Mouse (Mus musculus) heart, adult 18-20 months (tissue): Measurements from ENCODE around the gene P2ry10b. TPM values are rescaled to one million over a fixed set of nuclear protein-coding genes. Genes with fewer than 3 reads are reported as not detected.
A peak's percentile ranks its signal among the peaks of the same experiment; 100 is the strongest.

Experiments
- DNase-seq, 2 experiments: peaks; one replicate each; pipeline ENCODE4 v3.0.0; 2021 to 2022; ENCODE audit warnings: mixed read lengths in 1 of 2
- long read RNA-seq, 2 experiments: library from polyadenylated mRNA; stranded (forward); transcript quantifications; one replicate each; pipeline ENCODE4 v2.0.0; 2021
- total RNA-seq, 2 experiments: library from RNA; stranded (reverse); gene quantifications; 2 replicates each; pipeline ENCODE4 v1.2.3; 2021

Gene P2ry10b
- 1 to 10 TPM in 1 of 2 experiments, under 1 TPM in 1; 0.27 to 1.4 TPM for total RNA-seq
- long read RNA-seq, experiment 1: 0 reads
- long read RNA-seq, experiment 2, partial matches to known transcripts: 0 of 1 reads
- long read RNA-seq, experiment 2, other reads (novel, unspliced or antisense): 0 of 1 reads

- no peak for DNase-seq
These were observed at the start of gene P2ry10b for GRCm38 (mm10) chrX:107148681-107149080. TSS of gene P2ry10b (plus strand) at chrX:107148927.

GRCm38 (mm10) chrX:107116333-107116732, 32.4 kb upstream of the P2ry10b start:
- no peak for DNase-seq

DNA sequence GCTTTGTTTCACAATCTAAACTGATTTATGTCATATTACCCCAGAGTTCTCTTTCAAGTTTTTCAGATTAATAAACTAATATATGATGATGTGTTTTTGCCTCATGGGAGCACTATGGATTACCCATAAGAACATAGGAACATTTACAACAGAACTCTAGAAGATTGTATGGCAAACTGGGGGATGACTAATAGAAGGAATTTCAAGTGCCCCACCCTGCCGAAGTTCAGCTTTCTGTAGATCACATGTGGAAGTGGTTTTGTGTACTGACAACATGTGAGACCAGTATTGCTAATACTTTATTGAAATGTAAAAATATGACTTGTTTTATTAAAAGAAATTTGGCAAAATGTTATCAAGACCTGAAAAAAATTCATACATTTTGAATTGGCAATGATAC, 31.7 kb upstream of the P2ry10b start:
- DNase-seq: no peak

DNA sequence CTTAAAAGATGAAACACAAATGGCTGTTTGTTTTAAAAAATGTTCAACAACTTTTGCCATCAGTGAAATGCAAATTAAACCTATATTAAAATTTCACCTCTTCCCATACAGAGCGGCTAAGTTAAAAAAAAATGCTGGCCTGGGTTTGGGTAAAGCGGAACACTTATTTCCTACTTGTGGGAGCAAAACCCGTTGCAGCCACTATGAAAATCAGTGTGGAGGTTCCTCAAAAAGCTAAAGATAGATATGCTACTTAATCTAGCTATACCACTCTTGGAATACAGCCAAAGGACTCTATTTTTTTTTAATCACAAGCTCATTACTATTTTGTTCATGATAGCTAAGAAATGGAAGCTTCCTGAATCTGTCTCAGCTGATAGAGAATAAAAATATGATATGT, 5.5 kb upstream of the P2ry10b start:
- DNase-seq: no peak

DNA sequence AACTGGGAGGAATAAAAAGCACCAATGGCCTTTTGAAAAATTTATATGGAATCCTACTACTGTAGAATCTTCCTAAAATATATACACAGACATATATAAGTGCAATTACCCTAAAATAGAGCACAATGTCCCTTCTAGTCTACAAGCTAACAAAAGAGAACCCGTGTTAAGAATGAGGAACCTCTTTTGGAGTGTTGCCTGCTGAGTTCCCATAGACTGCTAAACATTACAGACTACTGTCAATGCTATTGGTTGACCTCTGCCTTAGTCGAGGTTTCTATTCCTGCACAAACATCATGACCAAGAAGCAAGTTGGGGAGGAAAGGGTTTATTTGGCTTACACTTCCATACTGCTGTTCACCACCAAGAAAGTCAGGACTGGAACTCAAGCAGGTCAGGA, 4.8 kb upstream of the P2ry10b start:
- no peak for DNase-seq

DNA sequence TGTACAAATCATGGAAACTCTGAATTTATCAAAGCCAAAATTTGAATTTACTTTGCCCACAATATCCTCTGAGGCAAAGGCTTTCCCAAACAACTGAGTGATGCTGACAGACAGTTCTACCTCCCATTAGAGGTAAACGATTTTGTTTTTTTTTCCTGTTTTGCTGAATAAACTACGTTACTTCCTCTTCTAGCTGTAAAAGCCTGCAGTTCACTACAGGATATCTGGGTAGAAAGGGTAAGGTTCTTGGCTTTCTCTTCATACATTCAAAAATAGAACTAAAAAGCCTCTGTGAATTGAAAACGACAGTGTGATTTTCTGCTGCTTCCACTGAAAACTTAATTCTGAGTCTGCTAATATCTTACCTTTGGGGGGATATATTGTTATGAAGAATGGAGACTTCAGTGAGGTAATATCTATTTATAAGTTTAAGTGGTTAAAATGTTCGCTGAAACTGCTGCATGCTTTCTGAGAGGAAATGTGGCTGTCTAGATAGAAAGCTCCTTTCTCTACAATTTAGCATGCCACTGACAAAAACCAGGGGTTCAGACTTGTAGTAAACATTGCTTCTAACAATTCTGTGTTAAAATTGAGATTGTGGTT, 765 bp downstream of the P2ry10b start:
- DNase-seq: no peak

- no peak for DNase-seq
These were observed 1.3 kb downstream of the P2ry10b start for GRCm38 (mm10) chrX:107150027-107150426.

DNA sequence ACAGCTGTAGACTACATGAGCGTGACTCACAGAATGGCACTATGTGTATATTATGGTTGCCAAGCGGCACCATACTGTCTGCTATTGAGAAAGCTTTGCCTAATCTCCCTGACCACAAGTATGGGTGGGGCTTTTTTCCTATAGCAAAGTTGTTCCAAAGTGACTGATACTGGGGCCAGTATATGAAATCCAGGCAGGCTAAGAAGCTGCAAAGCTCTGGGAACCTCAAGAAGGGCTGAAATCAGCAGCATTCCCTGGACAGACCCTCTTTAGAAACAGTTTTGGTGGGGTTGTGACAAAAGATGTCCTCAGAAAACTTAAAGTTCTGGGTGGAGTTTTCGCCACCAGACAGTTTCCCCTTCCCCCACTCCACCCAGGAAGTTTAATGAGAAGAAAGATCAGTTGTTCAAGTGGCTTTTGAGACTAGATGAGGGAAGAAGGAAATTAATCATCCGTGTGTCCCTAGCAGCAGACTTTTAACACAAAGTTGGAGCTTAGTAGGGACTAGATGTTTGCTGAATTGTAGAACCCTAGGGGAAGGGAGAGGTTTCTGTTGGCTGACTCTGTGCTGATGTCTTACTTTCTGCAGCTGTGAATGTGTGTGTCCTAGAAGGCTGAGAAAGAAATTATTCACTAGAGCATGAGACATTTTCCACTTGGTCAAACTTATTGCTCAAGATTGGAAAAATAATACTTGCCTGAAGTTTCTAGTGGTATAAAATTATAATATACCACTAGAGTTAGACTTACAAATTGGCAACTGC, 2.2 kb downstream of the P2ry10b start:
- DNase-seq: peak; percentile 27 to 34

- no peak for DNase-seq
These were observed 7.3 kb downstream of the P2ry10b start for GRCm38 (mm10) chrX:107156021-107156420.

DNA sequence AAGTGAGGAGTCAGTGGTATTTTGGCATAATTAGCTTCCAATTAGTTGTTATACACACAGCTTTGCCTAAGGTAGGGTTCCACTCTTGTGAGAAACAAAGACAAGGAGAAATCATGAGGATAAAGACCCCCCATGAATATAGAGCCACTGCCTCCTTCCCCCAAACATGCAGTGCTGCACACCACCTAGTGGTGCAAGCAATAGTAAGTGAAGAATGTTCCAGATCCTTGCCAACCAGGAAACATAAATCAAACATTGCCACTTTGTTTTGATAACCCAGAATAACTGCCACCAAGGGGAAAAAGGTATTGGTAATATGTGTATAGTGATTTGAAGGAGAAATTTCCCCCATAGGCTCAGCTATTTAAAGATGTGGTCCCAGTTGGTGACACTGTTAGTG, 11.8 kb downstream of the P2ry10b start:
- DNase-seq: no peak

GRCm38 (mm10) chrX:107168281-107168680, 19.6 kb downstream of the P2ry10b start:
- peak in 1 of 2 experiments; percentile 32 for DNase-seq

DNA sequence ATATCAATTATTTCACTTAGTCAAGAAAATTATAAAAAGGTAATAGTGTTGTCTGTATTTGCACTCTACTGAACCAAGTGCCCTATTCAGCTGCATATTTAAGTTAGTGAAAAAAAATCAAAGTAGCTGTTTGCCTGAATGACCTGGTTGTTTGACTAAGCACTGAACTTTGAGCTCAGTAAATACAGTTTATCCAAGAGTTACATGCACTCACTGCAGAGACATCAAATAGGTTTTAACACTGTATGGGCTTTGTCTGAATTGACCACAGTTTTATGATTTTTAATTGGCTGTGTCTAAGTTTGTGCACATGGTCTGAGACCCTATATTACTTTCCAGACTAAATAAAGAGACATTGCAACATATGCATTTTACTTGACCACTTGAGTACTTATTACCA, 20.4 kb downstream of the P2ry10b start:
- no peak for DNase-seq

GRCm38 (mm10) chrX:107178742-107179141, 30.0 kb downstream of the P2ry10b start:
- DNase-seq: no peak

DNA sequence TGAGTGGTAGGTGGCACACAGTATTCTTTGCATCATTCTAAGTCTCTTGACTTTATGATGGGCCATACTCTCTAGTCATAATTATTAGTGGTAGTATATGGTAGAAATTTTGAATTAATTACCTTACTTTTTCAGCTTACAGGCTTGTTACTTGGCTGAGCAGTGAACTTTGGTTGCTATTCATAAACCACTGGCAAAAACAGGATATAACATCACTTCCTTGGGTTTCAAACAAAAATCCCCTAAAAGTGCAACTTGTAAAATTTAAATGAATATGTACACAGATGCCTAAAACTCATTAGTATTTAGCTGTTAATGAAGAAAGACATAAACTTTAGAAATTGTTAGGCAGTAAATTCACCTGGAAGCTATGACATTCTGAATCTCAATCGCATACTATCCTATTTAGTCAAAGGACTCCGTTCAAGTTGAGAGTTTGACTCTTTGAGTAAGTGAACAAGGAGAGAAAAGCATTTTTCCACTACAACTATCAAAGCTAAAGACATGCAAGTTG, 68.9 kb downstream of the P2ry10b start:
- no peak for DNase-seq

Other genes starting within 250 kb of the P2ry10b start
- under 1 TPM; 0.52 to 0.54 TPM for gene Lpar4, start 228.3 kb upstream of the P2ry10b start, total RNA-seq
- 1 to 10 TPM in 1 of 2 experiments, under 1 TPM in 1; 0.37 to 1.4 TPM for gene P2ry10, start 60.4 kb upstream of the P2ry10b start, total RNA-seq
- under 1 TPM; 0.20 to 0.69 TPM for gene Gpr174, start 107.0 kb downstream of the P2ry10b start, total RNA-seq